Mouse (Mus musculus): ENCODE results near the gene Abo.
"Not testable (repeated sequence)": the region's sequence is repeated elsewhere in the genome, so short reads cannot be mapped to it uniquely, and the experiment has no call there.

Abo gene

DNA sequence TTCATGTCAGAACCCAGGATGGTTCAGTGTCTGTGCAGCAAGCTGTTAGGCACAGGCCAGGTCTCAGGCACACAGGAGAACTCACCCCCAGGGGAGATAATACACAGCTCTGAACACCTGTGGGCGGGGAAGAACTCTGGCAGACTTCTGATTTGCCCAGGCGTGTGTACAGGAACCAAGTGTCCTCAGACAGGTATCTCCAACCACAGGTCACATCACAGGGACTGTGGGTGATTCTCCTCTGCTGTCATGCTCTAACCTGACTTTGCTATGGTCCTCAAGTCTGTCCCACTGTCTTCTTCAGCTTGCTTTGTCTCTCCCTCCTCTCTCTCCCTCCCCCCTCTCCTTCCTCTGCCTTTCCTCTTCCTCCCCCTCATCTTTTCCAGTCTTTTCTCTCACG lies at the start of gene Abo:
Gene Abo (minus strand): TSS at position 101 of the 400 bp plus-strand sequence.
- DNase-seq (ENCODE audit: low spot score): no peak

- DNase-seq (ENCODE audit: low spot score): no peak
Measured at GRCm38 (mm10) chr2:26914148-26914941, 49.6 kb upstream of the Abo start.

DNA sequence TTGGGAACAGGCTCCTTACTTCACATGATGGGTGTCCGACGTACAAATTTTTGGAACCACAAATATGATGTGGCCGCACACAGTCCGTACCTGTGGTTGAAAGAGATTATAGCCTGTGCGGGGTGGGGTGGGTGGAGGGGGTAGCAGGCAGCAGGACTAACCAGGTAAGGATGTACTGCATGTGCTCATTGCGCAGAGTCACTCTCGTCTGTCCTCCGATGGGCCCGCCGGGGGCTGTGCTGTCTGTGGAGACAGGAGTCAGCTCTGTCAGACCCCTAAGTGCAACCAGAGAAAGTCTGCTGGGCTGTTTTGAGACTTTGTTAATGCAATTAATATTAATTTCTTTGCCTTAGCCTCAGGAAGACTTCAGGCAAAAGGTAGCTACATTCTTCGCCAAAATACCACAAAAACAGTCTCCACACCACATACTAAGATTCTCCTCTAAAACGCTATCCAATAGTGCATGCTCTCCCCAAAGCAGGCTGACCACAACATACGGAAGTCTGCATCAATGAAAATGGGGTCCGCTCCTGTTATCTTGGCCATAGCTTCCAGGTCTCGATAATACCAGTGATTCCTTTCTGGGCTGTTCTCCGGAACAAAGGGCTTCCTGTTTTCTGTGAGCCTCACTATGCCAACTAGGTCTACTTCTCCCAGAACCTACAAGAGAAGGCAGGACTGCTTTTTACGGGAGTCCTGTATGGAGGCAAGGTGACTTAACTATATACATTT lies 48.8 kb upstream of the Abo start:
- DNase-seq (ENCODE audit: low spot score): no peak

- no peak for DNase-seq (ENCODE audit: low spot score)
Measured at GRCm38 (mm10) chr2:26912253-26912770, 47.5 kb upstream of the Abo start.

DNA sequence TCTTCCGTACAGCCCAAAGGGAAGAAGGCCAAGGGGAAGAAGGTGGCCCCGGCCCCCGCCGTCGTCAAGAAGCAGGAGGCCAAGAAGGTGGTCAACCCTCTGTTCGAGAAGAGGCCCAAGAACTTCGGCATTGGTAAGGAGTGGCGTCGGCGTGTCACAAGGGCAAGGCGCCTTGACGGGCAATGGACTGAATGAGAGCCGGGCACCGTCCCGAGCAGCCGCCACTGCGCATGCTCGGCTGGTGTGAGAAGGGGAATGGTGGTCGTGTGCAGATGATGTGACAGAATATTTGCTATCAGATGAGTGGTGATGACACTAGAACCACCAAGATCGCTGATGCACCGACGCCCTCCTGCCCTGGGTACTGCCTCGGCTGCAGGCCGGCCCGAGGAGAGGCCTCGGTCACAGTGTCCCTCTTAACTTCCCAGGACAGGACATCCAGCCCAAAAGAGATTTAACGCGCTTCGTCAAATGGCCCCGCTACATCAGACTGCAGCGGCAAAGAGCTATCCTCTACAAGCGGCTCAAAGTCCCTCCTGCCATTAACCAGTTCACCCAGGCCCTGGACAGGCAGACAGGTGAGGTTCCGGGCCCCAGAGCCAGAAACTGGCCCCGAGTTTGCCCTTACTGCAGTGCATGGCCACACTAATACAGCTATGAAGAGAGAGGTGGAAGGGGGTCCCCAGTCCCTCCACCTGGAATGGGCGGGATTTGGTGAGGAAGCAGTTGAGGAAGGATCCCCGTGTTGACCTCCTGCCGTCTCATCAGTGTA lies 46.4 kb upstream of the Abo start:
- DNase-seq (ENCODE audit: low spot score): peak; percentile 76

DNA sequence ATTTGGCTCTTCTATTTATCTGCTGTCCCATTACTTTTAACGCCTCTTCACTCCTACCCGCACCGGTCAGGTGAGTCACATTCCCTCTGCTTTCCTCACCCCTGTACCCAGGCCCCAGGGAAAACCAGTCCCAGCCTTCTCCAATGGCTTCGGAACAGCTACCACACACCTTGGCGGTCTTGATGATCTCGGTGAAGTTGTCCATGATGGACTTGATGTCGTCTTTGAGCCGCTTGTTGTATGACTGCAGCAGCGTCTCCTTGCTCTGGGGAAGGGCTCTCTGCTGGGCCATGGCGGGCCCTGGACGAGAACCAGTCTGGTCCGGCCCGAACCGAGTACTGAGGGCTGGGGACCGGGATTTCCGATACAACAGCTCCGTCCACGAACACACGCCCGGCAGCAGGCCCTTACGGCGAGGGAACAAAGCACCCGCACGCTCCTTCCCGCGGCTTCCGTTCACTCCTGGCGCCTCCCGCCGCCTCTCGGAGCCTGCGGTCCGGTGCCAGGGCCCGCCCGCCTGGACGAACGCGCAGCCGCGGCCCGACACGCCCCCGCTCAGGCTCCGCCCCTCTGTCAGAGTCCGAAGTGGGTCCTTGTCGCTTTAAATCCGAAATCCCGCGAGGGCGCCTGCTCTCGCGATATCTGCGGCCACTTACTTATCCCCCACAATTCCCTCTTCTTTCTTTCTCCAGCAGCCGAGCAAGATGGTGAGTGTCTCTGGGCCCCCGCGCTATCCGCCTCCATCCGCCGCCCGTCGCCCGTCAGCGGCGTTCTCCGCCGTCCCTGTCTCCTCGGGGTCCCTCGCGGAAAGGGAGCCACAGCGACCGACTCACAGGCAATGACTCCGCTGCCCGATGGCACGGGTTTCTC lies 45.6 kb upstream of the Abo start, which contains the start of the genes Med22 and Rpl7a:
Gene Med22 (minus strand): TSS at position 554 of the 870 bp plus-strand sequence.
Gene Rpl7a (plus strand): TSS at position 641 of the 870 bp plus-strand sequence.
- DNase-seq (ENCODE audit: low spot score): peak; percentile 99

- DNase-seq (ENCODE audit: low spot score): no peak
Measured at GRCm38 (mm10) chr2:26909387-26909784, 44.6 kb upstream of the Abo start.

GRCm38 (mm10) chr2:26908710-26909386 lies 44.1 kb upstream of the Abo start:
- no peak for DNase-seq (ENCODE audit: low spot score)

DNA sequence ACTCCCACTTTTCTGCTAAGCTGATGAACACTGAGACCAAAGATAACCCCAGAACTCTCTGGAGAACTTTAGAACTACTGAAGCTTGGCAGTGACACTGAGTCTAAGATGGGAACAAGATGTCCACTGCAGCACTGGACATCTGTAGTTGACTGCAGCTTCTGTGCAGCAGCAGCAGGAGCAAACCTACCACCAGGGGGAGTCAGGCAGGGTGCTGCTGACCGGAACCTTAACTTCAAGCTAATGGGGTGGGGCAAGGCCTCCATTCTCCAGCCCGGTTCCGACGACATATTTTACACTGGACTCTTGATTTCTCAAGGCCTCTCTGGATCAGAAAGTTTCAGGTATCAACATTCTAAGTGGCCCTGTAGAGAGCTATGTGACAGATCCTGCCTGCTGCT lies 42.3 kb upstream of the Abo start:
- DNase-seq (ENCODE audit: low spot score): peak; percentile 61

DNA sequence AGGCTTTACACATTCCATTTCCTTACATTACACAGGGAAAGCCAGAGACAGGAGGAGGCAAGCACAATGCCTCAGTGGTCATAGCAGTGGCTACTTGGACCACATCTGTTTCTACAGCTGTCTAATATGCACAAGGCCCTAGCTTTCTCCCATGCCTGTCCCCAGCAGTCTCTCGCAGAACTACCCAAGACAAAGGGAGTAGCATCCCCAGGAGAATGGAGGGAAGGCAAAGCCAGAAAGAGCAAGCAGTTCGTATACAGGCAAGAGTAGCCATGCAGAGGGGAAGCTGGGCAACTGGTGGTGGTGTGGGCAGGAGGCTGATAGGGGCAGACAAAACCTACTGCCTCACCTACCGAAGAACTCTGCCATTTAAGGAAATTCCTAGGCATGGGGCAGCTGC lies 41.7 kb upstream of the Abo start:
- DNase-seq (ENCODE audit: low spot score): no peak

DNA sequence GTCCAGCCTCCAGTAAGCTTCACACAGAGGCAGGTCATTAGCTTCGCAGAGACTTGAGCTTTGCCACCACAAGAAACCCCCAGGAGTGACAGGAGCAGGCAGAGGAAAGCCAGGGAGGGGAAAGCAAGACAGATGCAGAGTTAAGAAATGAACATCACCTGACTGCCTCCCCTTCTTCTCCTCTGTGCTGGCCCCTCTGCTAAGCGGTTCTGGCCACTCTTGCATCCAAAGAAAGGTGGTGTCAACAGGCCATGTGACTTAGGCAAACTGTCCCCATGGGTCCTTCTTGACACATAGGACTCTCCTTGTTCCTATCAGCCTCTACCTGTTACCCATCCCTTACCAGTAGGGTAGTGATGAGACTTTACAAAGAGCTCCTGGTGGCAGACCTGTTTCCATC lies 41.2 kb upstream of the Abo start:
- no peak for DNase-seq (ENCODE audit: low spot score)

- no peak for DNase-seq (ENCODE audit: low spot score)
Measured at GRCm38 (mm10) chr2:26903311-26903710, 38.5 kb upstream of the Abo start.

GRCm38 (mm10) chr2:26902467-26903220 lies 37.9 kb upstream of the Abo start, which contains the start of gene Surf6:
Surf6 (minus strand) TSS chr2:26902879.
- peak; percentile 98 for DNase-seq (ENCODE audit: low spot score)

DNA sequence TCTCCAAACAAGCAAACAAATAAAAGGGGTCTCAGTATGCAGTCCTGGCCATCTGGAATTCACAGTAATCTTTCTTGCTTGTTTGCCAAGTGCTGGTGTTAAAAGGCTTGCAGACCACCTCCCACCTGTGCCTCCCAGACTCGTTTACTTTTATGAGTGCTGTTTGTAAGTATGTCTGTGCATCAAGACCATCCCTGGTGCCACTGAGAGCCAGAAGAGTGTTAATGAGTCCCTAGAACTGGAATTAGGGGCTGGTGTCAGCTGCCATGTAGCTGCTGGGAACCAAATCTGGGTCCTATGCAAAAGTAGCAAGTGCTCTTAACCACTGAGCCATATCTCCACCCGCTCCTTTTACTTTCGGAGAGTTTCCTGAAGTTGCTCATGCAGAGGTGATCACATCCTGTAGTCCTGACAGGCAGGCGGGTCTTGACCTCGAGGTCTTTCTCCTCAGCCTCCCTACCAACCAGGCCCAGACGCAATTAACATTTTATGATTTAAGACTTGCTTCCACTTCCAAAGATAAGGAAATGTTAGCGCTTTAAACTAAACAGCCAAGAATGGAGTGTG lies 37.1 kb upstream of the Abo start:
- DNase-seq (ENCODE audit: low spot score): no peak

GRCm38 (mm10) chr2:26900731-26901130 lies 36.0 kb upstream of the Abo start:
- no peak for DNase-seq (ENCODE audit: low spot score)

- DNase-seq (ENCODE audit: low spot score): no peak
Measured at GRCm38 (mm10) chr2:26895898-26896297, 31.1 kb upstream of the Abo start.

GRCm38 (mm10) chr2:26886170-26886569 lies 21.4 kb upstream of the Abo start:
- DNase-seq (ENCODE audit: low spot score): not testable (repeated sequence)

DNA sequence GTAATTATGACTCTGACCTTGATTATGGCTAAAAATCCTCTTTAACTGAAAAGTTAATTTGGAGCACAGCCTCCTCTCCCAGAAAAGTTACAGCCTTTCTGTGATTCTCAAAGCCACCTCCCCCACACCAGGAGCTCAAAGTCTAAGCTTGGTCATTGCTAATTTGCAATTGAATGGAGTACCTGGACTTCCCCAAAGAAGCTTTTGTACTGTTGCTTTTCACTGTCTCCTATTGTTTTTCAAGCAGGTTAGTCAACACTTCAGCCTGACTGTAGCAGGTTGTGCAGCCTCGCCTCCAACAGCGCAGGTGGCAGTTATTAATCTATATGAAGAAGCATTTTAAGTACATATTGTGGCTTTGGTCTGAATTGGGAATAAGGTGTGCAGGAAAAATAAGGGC lies 20.8 kb upstream of the Abo start:
- DNase-seq (ENCODE audit: low spot score): not testable (repeated sequence)

GRCm38 (mm10) chr2:26878571-26878970 lies 13.8 kb upstream of the Abo start:
- no peak for DNase-seq (ENCODE audit: low spot score)
